Mouse (Mus musculus): ENCODE data around the gene Miga2.

The Miga2 gene

DNA sequence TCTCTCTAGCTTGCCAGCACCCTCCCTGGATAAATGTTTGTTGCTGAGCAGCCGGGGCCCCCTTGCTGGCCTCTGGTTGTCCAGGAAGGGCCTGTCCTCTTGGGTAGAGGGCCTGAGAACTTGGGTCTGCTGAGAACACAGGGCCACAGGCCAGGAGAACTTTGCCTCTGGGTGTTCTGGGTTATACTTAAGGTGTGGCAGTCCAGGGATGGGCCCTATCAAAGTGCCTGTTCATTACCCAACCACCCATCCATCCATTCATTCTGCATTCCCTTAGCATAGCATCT lies 29.3 kb downstream of the Miga2 start:
- no peak for DNase-seq (ENCODE audit: low read depth in 2 of 2, low spot score in 2 of 2)

DNA sequence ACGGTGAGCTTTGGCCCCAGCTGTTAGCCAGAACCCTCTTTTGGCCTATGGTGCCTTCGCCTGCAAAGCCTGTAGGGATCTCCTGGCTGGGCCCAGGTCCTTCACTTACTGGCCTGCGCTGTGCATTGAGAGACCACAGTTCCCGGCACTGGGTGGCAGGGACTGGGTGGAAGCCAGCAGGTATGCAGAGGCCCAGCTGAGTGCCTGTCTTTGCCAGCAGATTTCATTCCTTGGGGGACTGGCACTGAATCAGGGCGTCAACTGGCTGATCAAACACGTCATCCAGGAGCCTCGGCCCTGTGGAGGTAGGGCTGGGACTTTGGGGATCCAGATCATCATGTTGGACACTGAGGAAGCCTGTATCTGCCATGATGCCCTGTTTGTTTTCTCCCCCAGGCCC lies 31.7 kb downstream of the Miga2 start:
- DNase-seq (ENCODE audit: low read depth in 2 of 2, low spot score in 2 of 2), result no peak

DNA sequence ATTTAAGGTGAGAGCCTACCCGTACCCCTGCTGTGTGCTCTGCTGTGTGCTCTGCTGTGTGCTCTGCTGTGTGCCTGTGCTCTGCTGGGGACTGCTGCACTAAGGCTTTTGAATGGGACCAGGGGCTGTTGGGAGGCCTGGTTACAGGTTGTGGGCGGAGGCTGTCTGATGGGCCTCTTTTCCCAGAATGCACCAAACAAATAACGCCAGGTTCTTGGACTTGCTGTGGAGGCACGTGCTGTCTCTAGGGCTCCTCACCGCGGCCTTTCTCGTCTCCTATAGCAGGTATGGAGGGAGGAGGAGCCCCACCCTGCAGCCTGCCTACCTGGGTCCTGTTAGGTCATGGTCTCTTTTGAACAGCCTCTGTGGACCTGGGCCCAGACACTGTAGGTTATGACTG lies 32.2 kb downstream of the Miga2 start:
- DNase-seq (ENCODE audit: low read depth in 2 of 2, low spot score in 2 of 2), result no peak

- no peak for DNase-seq (ENCODE audit: low read depth in 2 of 2, low spot score in 2 of 2)
Observed at GRCm38 (mm10) chr2:30397986-30398512, 34.0 kb downstream of the Miga2 start.

GRCm38 (mm10) chr2:30399191-30400171 lies 35.4 kb downstream of the Miga2 start:
- DNase-seq (ENCODE audit: low read depth in 2 of 2, low spot score in 2 of 2), result no peak

DNA sequence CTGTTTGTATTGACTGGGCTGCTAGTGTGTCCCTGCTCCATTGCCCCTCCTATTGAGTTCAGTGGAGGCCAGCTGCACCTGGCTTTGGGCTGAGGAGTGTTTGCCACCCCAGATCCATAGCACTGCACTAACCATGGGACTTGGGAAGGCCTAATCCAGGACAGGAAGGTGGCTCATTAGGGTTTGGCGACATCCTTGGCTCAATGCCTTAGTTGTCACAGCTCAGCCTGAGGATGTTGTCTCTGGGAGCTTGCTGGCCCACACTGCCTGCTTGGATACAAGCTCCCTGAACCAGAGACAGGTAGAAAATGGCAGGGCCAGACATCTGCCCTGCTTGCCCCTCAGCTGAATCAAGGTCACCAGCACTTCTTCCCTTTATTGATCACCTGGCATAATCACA lies 37.5 kb downstream of the Miga2 start:
- no peak for DNase-seq (ENCODE audit: low read depth in 2 of 2, low spot score in 2 of 2)

DNA sequence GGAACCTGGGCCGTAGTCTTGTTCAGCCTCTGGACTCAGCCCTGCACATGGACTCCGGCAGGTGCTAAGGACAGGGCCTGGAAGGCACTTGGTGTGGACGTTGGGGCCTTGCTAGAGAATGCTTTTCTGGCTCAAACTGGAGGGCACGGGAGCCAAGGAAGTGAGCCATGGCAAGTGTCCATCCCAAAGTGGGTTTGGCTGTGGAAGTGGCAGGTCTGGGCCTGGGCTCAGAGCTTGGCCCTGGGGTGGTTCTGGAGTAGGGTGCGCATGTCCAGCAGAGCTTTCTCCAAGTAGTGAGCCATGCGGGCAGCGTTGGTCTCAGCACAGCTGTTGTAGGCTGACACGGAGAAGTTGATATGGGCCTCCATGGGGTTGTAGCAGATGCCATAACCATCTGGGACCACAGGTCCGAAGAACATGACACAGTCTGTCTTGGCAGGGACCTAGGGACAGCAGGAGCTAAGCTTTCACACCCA lies 38.4 kb downstream of the Miga2 start:
- DNase-seq (ENCODE audit: low read depth in 2 of 2, low spot score in 2 of 2), result no peak

DNA sequence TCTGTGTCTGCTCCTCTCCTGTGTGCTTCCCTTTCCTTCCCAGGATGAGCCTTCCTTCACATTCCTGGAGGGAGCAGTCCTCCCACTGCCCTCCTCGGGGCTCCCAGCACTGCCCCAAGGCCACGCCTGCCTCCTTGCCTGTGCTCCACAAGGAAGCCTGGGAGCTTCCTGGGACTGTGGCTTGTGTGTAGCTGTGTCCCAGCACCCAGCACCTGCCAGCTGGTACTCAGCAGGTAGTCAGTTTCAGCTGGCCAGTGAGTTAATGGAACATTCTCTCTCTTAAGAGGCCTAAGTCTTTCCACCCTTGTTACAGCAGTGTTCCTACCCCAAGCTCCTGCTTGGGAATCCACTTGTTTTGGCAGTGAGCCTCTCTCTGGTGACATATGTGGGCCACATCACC lies 38.8 kb downstream of the Miga2 start:
- DNase-seq (ENCODE audit: low read depth in 2 of 2, low spot score in 2 of 2), result no peak

DNA sequence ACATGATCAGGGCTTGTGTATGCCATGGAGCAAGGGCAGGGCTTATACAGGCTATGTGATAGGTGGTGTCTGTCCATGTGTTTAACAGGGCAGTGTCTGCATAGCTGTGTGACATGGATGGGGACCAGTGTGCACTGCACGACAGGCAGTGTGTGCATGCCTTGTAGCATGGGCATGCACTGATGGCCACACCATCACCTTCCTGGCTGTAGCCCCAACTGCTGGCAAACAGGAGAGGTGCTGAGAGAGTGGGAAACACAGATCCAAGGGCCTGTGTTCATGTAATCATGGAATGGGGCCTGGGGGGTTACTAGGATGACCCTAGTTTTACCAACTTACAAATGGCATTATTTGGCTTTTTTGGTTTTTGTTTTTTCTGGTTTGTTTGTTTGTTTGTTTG lies 39.8 kb downstream of the Miga2 start:
- DNase-seq (ENCODE audit: low read depth in 2 of 2, low spot score in 2 of 2), result no peak

- no peak for DNase-seq (ENCODE audit: low read depth in 2 of 2, low spot score in 2 of 2)
Observed at GRCm38 (mm10) chr2:30407221-30407620, 43.2 kb downstream of the Miga2 start.

- DNase-seq (ENCODE audit: low read depth in 2 of 2, low spot score in 2 of 2), result no peak
Observed at GRCm38 (mm10) chr2:30407778-30408177, 43.7 kb downstream of the Miga2 start.

DNA sequence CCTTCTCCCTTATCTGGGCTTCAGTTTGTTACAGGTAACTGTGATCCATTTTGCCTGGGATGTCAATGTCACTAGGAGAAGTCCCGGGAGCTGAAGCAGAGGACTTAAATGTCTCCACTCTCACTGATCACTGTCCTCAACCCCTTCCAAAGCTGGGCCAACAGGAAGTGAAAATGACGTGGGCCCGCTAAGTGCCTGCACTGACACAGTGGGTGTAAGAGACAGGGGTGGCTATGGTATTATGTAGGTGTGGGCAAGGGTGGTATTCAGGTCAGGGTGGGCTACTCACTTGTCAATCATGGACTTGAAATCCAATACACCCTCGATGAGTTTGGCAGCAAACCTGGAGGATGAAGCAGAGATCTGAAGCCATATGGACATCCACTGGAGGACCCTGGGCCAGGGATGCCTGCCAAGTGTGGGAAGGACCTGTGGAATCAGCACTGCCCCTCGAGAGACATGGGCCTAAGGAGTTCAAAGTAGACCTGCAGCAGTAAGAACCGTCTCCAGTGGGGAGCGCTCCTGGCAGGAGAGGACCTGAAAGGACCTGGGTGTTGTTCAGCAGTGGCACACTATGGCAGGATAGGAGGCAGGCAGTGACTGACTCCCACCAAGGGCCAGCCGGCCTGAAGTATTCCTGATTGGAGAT lies 44.5 kb downstream of the Miga2 start:
- no peak for DNase-seq (ENCODE audit: low read depth in 2 of 2, low spot score in 2 of 2)

DNA sequence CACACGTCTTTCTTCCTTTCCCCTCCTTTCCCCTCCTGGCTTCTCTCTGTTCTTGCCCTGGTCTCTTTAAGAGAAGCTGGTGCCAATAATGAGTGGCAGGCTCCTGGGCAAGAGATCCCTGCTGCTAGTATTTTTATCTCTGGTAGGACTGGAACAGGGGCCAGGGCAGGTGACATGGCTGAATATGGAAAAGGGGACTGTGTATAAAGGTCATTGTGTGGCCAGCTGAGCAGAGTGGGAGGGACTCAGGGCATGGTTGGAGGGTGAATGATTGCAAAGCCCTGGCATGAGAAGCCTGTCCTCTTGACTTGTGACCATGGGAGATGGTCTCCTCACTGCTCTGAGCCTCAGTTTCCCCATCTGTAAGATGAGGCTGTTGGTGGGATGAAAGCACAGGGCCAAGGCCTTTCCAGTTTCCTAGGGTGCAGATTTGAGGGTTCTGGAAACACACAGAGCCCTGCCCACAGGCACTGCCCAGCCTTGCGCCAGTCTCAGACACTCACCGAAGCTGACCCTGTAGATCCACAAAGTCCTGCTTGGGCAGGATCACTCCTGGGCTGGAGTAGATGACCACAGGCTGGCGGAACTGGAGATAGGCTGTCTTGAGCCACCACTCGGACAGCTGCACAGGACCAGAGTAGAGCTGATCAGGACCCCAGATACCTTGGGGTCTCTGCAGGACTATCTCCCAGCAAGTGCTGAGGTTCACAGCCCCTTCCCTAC lies 45.6 kb downstream of the Miga2 start:
- no peak for DNase-seq (ENCODE audit: low read depth in 2 of 2, low spot score in 2 of 2)

- no peak for DNase-seq (ENCODE audit: low read depth in 2 of 2, low spot score in 2 of 2)
Observed at GRCm38 (mm10) chr2:30413038-30413973, 49.3 kb downstream of the Miga2 start.

- no peak for DNase-seq (ENCODE audit: low read depth in 2 of 2, low spot score in 2 of 2)
Observed at GRCm38 (mm10) chr2:30414101-30414500, 50.1 kb downstream of the Miga2 start.

GRCm38 (mm10) chr2:30414681-30415080 lies 50.6 kb downstream of the Miga2 start:
- DNase-seq (ENCODE audit: low read depth in 2 of 2, low spot score in 2 of 2), result no peak

GRCm38 (mm10) chr2:30415157-30415935 lies 51.3 kb downstream of the Miga2 start, which contains the start of gene Crat:
TSS of gene Crat (minus strand) at chr2:30415813.
- no peak for DNase-seq (ENCODE audit: low read depth in 2 of 2, low spot score in 2 of 2)

DNA sequence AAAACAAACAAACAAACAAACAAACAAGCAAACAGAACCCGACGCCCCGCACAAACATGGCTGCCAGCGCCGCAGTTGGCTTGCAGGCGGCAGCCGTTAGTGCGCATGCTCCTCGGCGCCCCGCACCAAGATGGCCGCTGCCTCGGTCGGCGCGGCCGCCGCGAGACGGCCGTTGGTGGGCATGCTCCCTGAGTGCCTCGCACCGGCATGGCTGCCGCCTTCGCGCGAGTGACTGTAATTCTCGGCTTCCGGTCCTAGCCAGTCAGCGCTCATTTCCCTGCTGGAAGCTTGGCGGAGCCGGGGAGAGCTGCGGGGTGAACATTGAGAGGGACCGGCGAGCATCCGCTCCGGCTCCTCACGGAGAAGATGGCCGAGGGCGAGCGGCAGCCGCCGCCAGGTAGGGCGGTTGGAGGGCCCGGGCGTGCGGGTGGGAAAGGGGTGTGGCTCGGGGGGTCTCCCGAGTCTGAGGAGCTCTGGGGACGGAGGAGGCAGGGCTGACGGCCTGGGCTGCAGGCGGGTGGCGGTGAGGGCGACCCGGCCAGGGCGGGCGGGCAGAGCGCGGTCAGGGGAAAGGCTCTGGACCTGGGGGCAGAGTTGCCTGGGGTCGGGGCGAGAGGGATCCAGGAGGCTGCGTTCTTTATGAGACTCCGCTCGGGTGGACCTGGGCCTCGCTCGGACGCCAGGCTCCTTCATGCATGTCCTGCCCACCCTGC lies 52.1 kb downstream of the Miga2 start, which contains the start of gene Ptpa:
Gene Ptpa, plus strand, starts transcription at position 104 of the 713 bp plus-strand sequence.
- DNase-seq (ENCODE audit: low read depth in 2 of 2, low spot score in 2 of 2), result peak; percentile 91

GRCm38 (mm10) chr2:30416649-30416965 lies 52.6 kb downstream of the Miga2 start:
- DNase-seq (ENCODE audit: low read depth in 2 of 2, low spot score in 2 of 2), result no peak

Measured in CD8-positive naive resting alpha-beta T cell, adult 2 months (primary cell).